Mouse (Mus musculus) spleen, postnatal 0 days (tissue): ENCODE data around the gene Uvssa. TPM values are rescaled to one million over a fixed set of nuclear protein-coding genes. Genes with fewer than 3 reads are reported as not detected.

Experiments used
- polyA plus RNA-seq: library from polyadenylated mRNA; unstranded; fragments of >200 nt; fragmentation: Nextera tagmentation; extraction: Ambion mirVana; gene quantifications from 2 replicates; pipeline ENCODE4 v1.2.1, GENCODE M21; 2015

The Uvssa gene
- 7.9 and 8.6 TPM in 2 replicates for polyA plus RNA-seq

DNA sequence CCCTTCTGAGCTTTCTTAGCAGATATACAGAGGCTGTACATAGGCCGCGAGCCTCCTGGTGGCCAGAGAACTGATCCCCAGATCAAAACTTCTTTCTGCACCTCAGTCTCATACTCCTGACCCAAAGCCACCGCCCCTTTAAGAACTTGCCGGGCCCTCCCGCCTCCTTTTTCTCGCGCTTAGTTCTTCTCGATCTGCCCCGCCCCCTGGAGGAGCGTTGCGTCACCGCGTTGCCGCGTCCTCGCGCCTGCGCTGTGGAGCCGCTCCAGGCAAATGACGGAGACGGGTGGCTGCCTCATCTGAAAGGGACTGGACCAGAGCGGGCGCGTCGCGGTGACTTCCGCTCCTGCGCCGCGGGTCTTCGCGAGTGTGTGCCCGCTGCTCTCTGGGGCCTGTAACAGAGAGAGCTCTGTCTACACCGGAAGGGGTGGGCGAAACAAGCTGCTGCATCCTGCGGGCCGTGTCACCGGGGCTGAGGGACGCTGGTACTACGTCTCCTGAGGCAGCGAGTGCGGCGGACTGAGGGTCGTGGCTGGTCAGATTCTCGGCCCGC lies at the start of gene Uvssa:
Uvssa (plus strand) TSS at position 248 of the 553 bp plus-strand sequence.

DNA sequence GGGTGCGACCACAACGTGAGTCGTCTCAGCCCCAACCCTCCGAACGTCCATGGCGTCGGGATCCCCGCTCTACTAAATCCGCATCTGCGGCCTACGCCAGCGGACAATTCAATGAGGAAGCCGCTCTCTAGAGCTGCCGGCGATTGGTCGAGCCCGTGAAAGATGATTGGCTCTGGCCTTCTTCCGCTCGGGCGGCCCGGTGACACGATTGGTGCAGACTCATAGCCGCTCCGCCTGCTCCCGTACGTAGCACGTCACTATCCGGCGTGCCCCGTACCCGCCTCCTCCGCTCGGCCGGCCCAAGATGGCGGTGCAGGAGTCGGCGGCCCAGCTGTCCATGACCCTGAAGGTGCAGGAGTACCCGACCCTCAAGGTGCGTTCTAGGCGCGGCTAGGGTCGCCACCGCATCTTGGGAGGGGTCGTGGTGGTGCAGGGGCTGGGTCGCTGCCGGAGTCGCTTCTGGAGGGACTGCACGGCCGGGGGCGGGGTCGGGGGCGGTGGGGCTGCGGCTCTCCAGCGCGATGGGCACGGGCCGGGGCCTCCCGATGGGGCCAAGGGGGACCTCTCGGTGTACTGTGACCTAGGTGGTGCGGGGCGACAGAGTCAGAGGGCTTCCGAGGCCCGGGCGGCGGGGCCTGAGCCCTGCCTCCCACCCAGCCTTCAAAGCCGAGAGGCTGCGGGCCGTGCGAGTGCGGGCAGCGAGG lies 42.9 kb upstream of the Uvssa start, which contains the start of gene Maea:
Maea (plus strand) TSS at position 237 of the 704 bp plus-strand sequence.

DNA sequence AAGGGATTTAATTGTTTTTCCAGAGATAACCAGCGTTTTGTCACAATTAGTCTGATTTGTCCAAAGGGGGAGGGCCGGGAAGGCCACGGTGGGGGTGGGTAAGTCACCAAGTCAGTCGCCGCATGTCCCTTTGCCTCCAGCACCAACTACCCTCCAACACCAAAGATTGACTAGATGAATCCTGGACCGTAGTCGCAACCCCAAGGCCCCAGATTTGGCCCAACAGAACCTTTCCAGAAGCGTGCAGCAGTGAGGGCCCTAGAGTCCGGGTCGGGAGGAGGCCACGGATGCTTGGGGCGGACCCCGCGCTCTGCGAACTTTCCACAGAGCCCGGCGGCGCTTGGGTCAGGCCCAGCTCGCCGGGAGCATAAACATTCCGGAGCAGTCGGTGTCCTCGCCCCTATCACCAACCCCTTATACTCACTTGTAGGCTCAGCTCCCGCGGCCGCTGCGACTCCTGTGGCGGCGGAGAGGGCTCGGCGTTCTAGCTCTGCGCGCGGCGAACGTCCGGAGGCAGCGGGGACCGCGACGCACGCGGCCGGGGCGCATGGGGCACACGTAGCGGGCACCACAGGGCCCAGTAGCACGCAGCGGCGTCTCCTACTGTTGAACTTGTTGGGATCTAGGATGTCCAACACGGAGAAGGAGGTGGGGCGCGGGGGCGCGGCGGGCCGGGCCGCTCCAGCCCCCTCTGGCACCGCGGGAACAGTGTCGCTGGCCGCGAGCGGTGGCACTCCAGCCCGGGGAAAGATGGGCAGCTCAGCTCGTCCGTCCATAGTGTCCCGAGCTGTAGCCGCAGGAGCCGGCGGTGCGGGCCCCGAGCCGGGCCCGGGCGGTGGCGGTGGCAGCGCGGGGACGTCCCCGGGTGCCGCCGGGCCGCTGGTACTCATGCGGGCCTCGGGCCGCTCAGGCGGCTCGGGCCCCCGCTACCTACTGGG lies 55.1 kb downstream of the Uvssa start, which contains the start of gene Nkx1-1:
Nkx1-1 (minus strand) TSS at position 776 of the 938 bp plus-strand sequence.

Other genes starting within 250 kb of the Uvssa start
- gene Spon2, start 160.1 kb upstream of the Uvssa start, polyA plus RNA-seq = 34.8 and 58.1 TPM in 2 replicates
- 223 and 229 TPM in 2 replicates for gene Ctbp1, start 103.6 kb upstream of the Uvssa start, polyA plus RNA-seq
- gene Maea, start 43.0 kb upstream of the Uvssa start, polyA plus RNA-seq = 51.7 and 57.6 TPM in 2 replicates
- gene Nkx1-1, start 55.4 kb downstream of the Uvssa start, polyA plus RNA-seq = not detected in 2 replicates